Mouse (Mus musculus) ES-E14 (cell line): Measurements from ENCODE around the gene Nlrc5. TPM values are rescaled to one million over a fixed set of nuclear protein-coding genes. Genes with fewer than 3 reads are reported as not detected.

Source experiments
- DNase-seq: peaks from one replicate; pipeline ENCODE4 v3.0.0-alpha.2; 2013; ENCODE audit warnings: low read depth, low spot score
- H3K27ac ChIP-seq: 2 replicates; pipeline ENCODE4 v1.5.1; 2012; ENCODE audit warnings: low read depth, mild to moderate bottlenecking, low read length, moderate library complexity, mixed read lengths; ENCODE audit not compliant: poor library complexity, insufficient read depth, severe bottlenecking
- H3K36me3 ChIP-seq: 2 replicates; pipeline ENCODE4 v1.6.1; 2012; ENCODE audit warnings: mild to moderate bottlenecking, low read length, moderate library complexity, mixed read lengths; ENCODE audit not compliant: control insufficient read depth, poor library complexity, insufficient read depth, severe bottlenecking
- H3K4me1 ChIP-seq, 2 experiments: fragments of 150-350 bp in 1 of 2; sonication (generic) in 1 of 2; 2 replicates each; pipeline ENCODE4 v1.6.1; 2012; ENCODE audit warnings: low read length in 2 of 2, mild to moderate bottlenecking in 1 of 2, mixed read lengths in 1 of 2; ENCODE audit not compliant: control insufficient read depth in 2 of 2, insufficient read depth in 2 of 2, poor library complexity in 1 of 2
- H3K4me3 ChIP-seq, 2 experiments: fragments of 150-350 bp in 1 of 2; sonication (generic) in 1 of 2; 2 replicates each; pipeline ENCODE4 v1.5.1; 2012; ENCODE audit warnings: low read length in 2 of 2, low read depth in 1 of 2, mild to moderate bottlenecking in 1 of 2, mixed read lengths in 1 of 2; ENCODE audit not compliant: insufficient read depth in 1 of 2, poor library complexity in 1 of 2, severe bottlenecking in 1 of 2
- H3K9ac ChIP-seq: 2 replicates; pipeline ENCODE4 v1.6.1; 2012; ENCODE audit warnings: low read depth, mild to moderate bottlenecking, low read length, mixed read lengths; ENCODE audit not compliant: poor library complexity, insufficient read depth, severe bottlenecking
- H3K9me3 ChIP-seq: fragments of 150-350 bp; sonication (generic); 2 replicates; pipeline ENCODE4 v1.6.1; 2012; ENCODE audit warnings: low read depth, mild to moderate bottlenecking, low read length; ENCODE audit not compliant: control insufficient read depth, insufficient read depth
- CHD2 ChIP-seq: IDR thresholded peaks from 2 replicates; pipeline ENCODE4 v1.6.1; 2014; ENCODE audit warnings: mild to moderate bottlenecking, low read depth, low read length, inconsistent platforms
- HCFC1 ChIP-seq: IDR thresholded peaks from 2 replicates; pipeline ENCODE4 v1.6.1; 2012; ENCODE audit warnings: low read length, inconsistent platforms, borderline replicate concordance; ENCODE audit not compliant: insufficient read depth
- MAFK ChIP-seq: IDR thresholded peaks from 2 replicates; pipeline ENCODE4 v1.6.1; 2014; ENCODE audit warnings: mild to moderate bottlenecking, low read depth, low read length, inconsistent platforms; ENCODE audit not compliant: insufficient read depth
- ZC3H11A ChIP-seq: IDR thresholded peaks from 2 replicates; pipeline ENCODE4 v1.6.1; 2012; ENCODE audit warnings: low read depth, mild to moderate bottlenecking, inconsistent platforms, low read length, borderline replicate concordance
- ZNF384 ChIP-seq: IDR thresholded peaks from 2 replicates; pipeline ENCODE4 v1.6.1; 2012; ENCODE audit warnings: low read depth, low read length, inconsistent platforms
- in situ Hi-C, 2 experiments: fragments of 600-800 bp; cut with MboI; formaldehyde crosslinking; loops; one replicate each; pipeline ENCODE4 v1.15.1; 2025; ENCODE audit warnings: low sequenced_read_pairs in 2 of 2, inconsistent platforms in 1 of 2; ENCODE audit not compliant: unreplicated experiment in 2 of 2
- total RNA-seq: library from RNA; depleted of rRNA; stranded (reverse); fragments of 300-350 nt; gene quantifications from 2 replicates; pipeline ENCODE4 v1.2.3, GENCODE M21; 2012

Nlrc5 gene
- total RNA-seq, 1 experiment = 0.76 TPM

- H3K4me1 ChIP-seq = peaks cover 0 to 5% of the 10 kb centered on the region in 2 experiments; a peak in 1 of 4 replicates
- no peaks in the 10 kb centered on the region for H3K36me3 ChIP-seq
- no peak for TF ChIP-seq HCFC1
- TF ChIP-seq ZNF384 = no peak
- TF ChIP-seq CHD2 = no peak
- TF ChIP-seq ZC3H11A = no peak
- TF ChIP-seq MAFK = no peak
- no peak overlapping the region for H3K4me3 ChIP-seq
- no peaks in the 10 kb centered on the region for H3K9me3 ChIP-seq
- in situ Hi-C loops = no loop called here
- no peak for DNase-seq
- H3K9ac ChIP-seq = no peak overlapping the region
- H3K27ac ChIP-seq = no peak overlapping the region
Measured at GRCm38 (mm10) chr8:94537456-94537855, 103.3 kb downstream of the Nlrc5 start.

GRCm38 (mm10) chr8:94540025-94540424 is 105.9 kb downstream of the Nlrc5 start:
- Histone ChIP-seq H3K4me1 (peaks cover 0 to 6% of the 10 kb centered on the region in 2 experiments; a peak in 2 of 4 replicates), H3K36me3 (no peaks in the 10 kb centered on the region), H3K9me3 (no peaks in the 10 kb centered on the region), H3K27ac (no peak overlapping the region), H3K4me3 (no peak overlapping the region), H3K9ac (no peak overlapping the region)
- in situ Hi-C loops = no loop called here
- DNase-seq = no peak
- TF ChIP-seq ZC3H11A (no peak), ZNF384 (no peak), HCFC1 (no peak), MAFK (no peak), CHD2 (no peak)

GRCm38 (mm10) chr8:94540889-94541795 is 107.0 kb downstream of the Nlrc5 start:
- in situ Hi-C loops = no loop called here
- TF ChIP-seq ZC3H11A = no peak
- no peak for TF ChIP-seq CHD2
- no peak for TF ChIP-seq ZNF384
- no peak for TF ChIP-seq MAFK
- TF ChIP-seq HCFC1 = no peak
- H3K4me3 ChIP-seq = no peak overlapping the region

GRCm38 (mm10) chr8:94543981-94544380 is 109.8 kb downstream of the Nlrc5 start:
- H3K9ac ChIP-seq = no peak overlapping the region

More at GRCm38 (mm10) chr8:94540889-94541795, 107.0 kb downstream of the Nlrc5 start:
- H3K36me3 ChIP-seq = no peaks in the 10 kb centered on the region
- H3K9ac ChIP-seq = no peak overlapping the region
- H3K4me1 ChIP-seq = peaks cover 0 to 6% of the 10 kb centered on the region in 2 experiments; a peak in 2 of 4 replicates
- no peaks in the 10 kb centered on the region for H3K9me3 ChIP-seq
- no peak overlapping the region for H3K27ac ChIP-seq
- DNase-seq = no peak

More at GRCm38 (mm10) chr8:94543981-94544380, 109.8 kb downstream of the Nlrc5 start:
- no peak for DNase-seq
- H3K4me1 ChIP-seq = peaks cover 0 to 6% of the 10 kb centered on the region in 2 experiments; a peak in 2 of 4 replicates
- in situ Hi-C loops = no loop called here
- TF ChIP-seq MAFK (no peak), ZC3H11A (no peak), HCFC1 (no peak), CHD2 (no peak), ZNF384 (no peak)
- no peaks in the 10 kb centered on the region for H3K36me3 ChIP-seq
- no peaks in the 10 kb centered on the region for H3K9me3 ChIP-seq
- H3K27ac ChIP-seq = no peak overlapping the region
- H3K4me3 ChIP-seq = no peak overlapping the region
